Mouse (Mus musculus): ENCODE results near the gene Arl15. TPM values are rescaled to one million over a fixed set of nuclear protein-coding genes. Genes with fewer than 3 reads are reported as not detected.

Arl15 gene
- polyA plus RNA-seq, 1 experiment, result 0.19 TPM

DNA sequence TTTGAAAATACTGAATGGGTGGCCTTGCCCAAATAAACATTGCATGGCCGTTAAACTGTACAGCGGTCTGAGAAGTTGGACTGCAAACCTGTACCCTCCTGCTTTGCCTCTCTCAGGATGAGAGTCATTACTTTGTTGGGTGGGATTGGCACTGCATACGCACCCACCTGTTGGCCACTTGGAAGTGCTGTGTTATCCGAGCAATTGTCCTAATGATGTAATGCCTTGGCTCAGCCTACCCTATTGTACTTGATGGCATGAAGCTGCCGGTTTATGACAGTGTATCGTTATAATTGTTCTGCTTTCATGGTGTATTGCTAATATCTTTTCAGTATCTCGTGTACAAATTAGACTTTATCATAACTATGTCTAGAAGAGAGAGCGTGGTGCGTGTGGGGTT lies 103.6 kb downstream of the Arl15 start:
- no peak for TF ChIP-seq GATA1 (IDR thresholded peaks at IDR 0.05; ENCODE audit: borderline replicate concordance, low read length)
- TF ChIP-seq FLI1 (IDR thresholded peaks at IDR 0.05; ENCODE audit: low read length), result no peak
- Histone ChIP-seq H3K36me3 (replicated peaks; ENCODE audit: low read length) (peaks cover 8% of the 10 kb centered on the region), H3K9me3 (peaks cover 57% of the 10 kb centered on the region), H3K27me3 (replicated peaks) (no peaks in the 10 kb centered on the region), H3K4me1 (no peaks in the 10 kb centered on the region), H3K4me3 (replicated peaks) (peak overlapping the region; percentile 26)

DNA sequence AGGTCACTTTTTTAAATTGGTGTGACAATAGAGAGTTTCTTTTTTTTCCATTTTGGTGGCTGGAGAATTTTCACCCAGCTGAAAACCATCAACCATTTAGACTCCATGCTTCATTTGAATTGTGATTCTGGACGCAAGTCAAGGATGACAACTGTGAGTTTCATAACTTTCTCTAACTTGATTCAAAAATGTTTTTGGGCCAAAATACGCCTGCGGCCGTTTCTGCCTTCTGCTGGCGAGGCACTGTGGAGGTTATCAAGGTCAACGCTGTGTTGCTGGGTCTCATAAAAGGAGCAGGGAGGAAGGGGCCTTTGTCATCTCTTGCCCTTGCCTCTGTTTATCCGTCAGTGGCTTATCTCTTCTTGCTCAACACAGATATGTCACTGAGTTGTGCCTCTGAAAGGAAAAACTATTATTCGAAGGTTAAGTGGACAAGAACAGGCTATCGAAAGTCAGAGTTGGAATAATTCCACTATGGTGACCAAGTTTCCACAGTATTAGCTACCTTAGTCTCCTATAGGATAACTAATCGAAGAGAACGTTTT lies 106.8 kb downstream of the Arl15 start:
- H3K4me3 ChIP-seq (replicated peaks), result no peak overlapping the region
- H3K9me3 ChIP-seq, result peaks cover 48% of the 10 kb centered on the region
- no peaks in the 10 kb centered on the region for H3K27me3 ChIP-seq (replicated peaks)
- TF ChIP-seq FLI1 (IDR thresholded peaks at IDR 0.05; ENCODE audit: low read length), result no peak
- TF ChIP-seq GATA1 (IDR thresholded peaks at IDR 0.05; ENCODE audit: borderline replicate concordance, low read length), result no peak
- H3K36me3 ChIP-seq (replicated peaks; ENCODE audit: low read length), result peaks cover 16% of the 10 kb centered on the region
- no peaks in the 10 kb centered on the region for H3K4me1 ChIP-seq

DNA sequence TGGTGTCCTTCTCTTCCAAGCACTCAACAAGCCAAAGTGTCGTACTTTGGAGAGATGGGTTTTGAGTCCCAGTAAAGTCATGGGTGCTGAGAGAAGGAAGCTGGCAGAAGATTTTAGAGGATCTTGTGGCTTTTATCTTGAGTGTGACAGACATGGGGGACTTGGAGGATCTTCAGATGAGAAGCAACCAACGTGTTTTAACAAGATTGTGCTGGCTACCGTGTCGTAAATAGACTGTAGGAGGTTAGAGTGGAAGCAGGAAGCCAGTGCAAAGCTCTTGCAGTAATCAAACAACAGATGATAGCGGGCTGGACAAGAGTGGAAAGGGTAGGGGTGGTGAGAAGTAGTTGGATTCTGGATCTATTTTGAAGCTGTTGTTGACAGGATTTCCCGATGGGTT lies 109.0 kb downstream of the Arl15 start:
- H3K9me3 ChIP-seq, result peaks cover 38% of the 10 kb centered on the region

DNA sequence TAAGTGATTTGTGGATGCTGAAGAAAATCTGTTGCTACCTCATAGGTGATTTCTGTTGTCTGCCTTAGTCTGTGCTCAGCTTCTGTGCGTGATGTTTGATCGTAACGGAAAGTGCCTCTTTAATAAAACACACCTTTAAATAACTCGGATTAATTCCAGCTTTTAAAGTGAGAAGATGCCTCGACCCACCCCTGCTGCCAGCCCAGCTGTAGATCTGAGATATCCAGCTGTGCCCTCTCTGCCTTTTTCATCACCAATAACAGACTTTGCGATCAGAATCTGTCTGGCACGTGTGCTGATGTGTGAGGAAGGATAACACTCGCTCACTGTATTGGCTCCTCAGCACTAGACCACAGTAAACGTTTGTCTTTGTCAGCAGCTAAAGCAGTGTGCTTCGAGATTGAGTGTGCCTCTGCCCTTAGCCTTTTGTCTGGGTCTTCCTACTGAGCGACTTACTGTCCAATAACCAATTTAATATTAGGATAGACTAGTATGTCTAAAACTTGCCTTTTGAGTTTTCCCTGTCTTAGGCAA lies 117.7 kb downstream of the Arl15 start:
- no peaks in the 10 kb centered on the region for H3K4me1 ChIP-seq
- peaks cover 80% of the 10 kb centered on the region for H3K9me3 ChIP-seq
- TF ChIP-seq FLI1 (IDR thresholded peaks at IDR 0.05; ENCODE audit: low read length) (no peak), GATA1 (IDR thresholded peaks at IDR 0.05; ENCODE audit: borderline replicate concordance, low read length) (no peak)
- no peak overlapping the region for H3K4me3 ChIP-seq (replicated peaks)
- H3K36me3 ChIP-seq (replicated peaks; ENCODE audit: low read length), result peaks cover 52% of the 10 kb centered on the region
- no peaks in the 10 kb centered on the region for H3K27me3 ChIP-seq (replicated peaks)

More for the DNA sequence above, 109.0 kb downstream of the Arl15 start:
- Histone ChIP-seq H3K36me3 (replicated peaks; ENCODE audit: low read length) (peaks cover 16% of the 10 kb centered on the region), H3K27me3 (replicated peaks) (no peaks in the 10 kb centered on the region), H3K4me3 (replicated peaks) (no peak overlapping the region), H3K4me1 (no peaks in the 10 kb centered on the region)
- TF ChIP-seq FLI1 (IDR thresholded peaks at IDR 0.05; ENCODE audit: low read length) (no peak), GATA1 (IDR thresholded peaks at IDR 0.05; ENCODE audit: borderline replicate concordance, low read length) (no peak)

DNA sequence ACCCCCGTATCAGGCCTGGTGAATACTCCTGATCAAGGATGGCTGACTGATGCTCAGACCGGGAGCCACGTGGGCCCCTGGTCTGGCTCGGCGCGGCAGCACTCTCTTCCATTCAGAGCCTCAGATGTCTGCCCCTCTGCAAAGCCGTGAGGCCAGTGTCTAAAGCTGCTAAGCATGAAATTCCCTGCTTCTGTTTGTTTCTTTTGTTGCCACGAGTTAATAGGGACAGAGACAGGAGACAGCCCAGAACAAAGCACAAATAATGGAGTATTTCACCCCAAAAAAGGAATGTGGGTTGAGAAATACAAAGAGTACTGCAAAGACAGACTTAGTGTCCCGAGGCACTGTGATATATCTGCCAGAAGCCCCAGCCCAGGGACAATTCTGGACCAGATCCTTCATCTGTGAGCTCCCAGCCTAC lies 120.3 kb downstream of the Arl15 start:
- Histone ChIP-seq H3K4me3 (replicated peaks) (no peak overlapping the region), H3K27me3 (replicated peaks) (no peaks in the 10 kb centered on the region), H3K9me3 (peaks cover 88% of the 10 kb centered on the region), H3K4me1 (no peaks in the 10 kb centered on the region), H3K36me3 (replicated peaks; ENCODE audit: low read length) (peaks cover 52% of the 10 kb centered on the region)
- no peak for TF ChIP-seq GATA1 (IDR thresholded peaks at IDR 0.05; ENCODE audit: borderline replicate concordance, low read length)
- TF ChIP-seq FLI1 (IDR thresholded peaks at IDR 0.05; ENCODE audit: low read length), result no peak

DNA sequence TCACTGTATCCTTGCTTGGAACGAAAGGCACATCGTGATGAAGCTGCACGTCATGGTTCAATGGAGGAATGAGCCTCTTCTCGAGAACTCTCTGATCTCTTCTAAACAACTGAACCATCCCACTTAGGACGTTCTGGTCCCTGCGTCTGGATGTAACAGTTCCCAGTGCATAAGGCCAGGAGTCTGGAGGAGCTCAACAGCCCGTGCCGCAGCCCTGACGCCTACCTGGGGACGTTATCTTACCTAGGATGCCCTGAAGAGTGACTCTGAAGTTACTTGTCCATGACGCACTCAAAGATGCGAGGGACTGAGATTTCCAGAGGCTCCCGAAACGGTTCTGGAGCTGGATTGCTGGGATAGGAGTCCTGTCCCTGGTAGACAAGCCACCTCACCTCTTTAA lies 121.4 kb downstream of the Arl15 start:
- H3K36me3 ChIP-seq (replicated peaks; ENCODE audit: low read length), result peaks cover 53% of the 10 kb centered on the region
- H3K4me3 ChIP-seq (replicated peaks), result peak overlapping the region; percentile 24
- H3K9me3 ChIP-seq, result peaks cover 91% of the 10 kb centered on the region
- no peaks in the 10 kb centered on the region for H3K27me3 ChIP-seq (replicated peaks)
- TF ChIP-seq GATA1 (IDR thresholded peaks at IDR 0.05; ENCODE audit: borderline replicate concordance, low read length) (no peak), FLI1 (IDR thresholded peaks at IDR 0.05; ENCODE audit: low read length) (no peak)
- no peaks in the 10 kb centered on the region for H3K4me1 ChIP-seq

DNA sequence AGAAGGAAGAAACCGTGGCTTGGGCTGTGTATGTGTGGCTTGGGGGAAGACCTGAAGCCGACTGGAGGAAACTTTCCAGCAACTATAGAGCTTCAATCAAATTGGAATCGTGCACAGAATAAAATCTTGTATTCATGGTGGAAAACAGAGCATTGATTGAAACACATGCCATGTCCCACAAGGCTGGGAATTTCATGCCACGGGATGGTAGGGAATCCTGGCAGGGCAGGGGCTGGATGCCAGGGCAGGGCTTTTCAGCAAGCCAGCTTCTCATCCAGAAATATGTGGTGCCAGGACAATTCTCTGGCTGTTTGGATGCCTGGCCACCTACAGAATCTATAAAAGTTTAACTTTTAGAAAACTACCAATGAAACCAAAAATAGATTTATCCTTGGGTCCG lies 122.5 kb downstream of the Arl15 start:
- Histone ChIP-seq H3K9me3 (peaks cover 85% of the 10 kb centered on the region), H3K4me3 (replicated peaks) (no peak overlapping the region), H3K4me1 (no peaks in the 10 kb centered on the region), H3K36me3 (replicated peaks; ENCODE audit: low read length) (peaks cover 47% of the 10 kb centered on the region), H3K27me3 (replicated peaks) (no peaks in the 10 kb centered on the region)
- TF ChIP-seq FLI1 (IDR thresholded peaks at IDR 0.05; ENCODE audit: low read length) (no peak), GATA1 (IDR thresholded peaks at IDR 0.05; ENCODE audit: borderline replicate concordance, low read length) (no peak)

DNA sequence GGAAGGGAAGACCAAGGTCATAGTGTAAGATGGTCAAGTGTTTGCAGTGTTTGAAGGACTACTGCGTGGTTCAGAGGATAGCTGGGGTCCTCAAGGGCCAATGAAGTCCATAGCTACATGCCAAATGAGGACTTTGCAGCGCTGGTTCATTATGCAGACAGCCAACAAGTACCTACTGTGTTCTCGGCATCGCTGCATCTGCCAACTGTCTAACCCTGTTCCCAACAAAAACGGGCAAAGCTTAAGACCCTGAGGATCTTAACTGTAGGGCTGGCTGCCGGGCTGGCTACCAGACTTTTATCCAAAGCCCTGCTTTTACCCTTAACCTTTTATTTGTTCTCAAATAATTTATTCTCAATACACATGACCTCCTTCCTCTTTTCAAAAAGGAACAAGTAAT lies 123.1 kb downstream of the Arl15 start:
- no peak for TF ChIP-seq FLI1 (IDR thresholded peaks at IDR 0.05; ENCODE audit: low read length)
- TF ChIP-seq GATA1 (IDR thresholded peaks at IDR 0.05; ENCODE audit: borderline replicate concordance, low read length), result no peak
- no peaks in the 10 kb centered on the region for H3K27me3 ChIP-seq (replicated peaks)
- peaks cover 49% of the 10 kb centered on the region for H3K36me3 ChIP-seq (replicated peaks; ENCODE audit: low read length)
- H3K4me3 ChIP-seq (replicated peaks), result peak overlapping the region; percentile 50
- peaks cover 86% of the 10 kb centered on the region for H3K9me3 ChIP-seq
- no peaks in the 10 kb centered on the region for H3K4me1 ChIP-seq

DNA sequence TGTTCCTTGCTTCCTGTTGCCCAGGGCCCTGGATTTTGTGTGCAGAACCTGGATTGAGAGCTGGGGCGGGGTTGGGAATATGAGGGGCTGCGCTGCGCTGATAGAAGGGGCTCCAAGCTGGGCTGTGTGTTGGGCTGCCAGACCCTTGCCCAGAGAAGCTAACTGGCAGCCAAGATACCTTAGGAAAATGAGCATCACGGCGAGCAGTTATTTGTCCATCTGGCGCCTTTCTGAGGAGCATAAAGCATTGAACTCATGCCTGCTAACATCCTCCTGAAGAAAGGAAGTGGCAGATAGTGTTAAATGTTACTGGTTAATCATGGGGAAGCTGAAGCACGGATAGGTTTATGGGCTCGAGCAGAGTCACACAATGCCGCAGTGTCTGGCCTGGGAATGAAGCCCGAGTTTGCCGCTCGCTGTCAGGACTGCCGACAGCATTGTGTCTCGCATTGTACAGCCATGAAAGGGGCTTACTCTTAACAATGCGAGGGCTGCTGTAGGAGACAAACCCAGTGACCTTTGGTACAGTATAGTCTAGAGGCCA lies 123.6 kb downstream of the Arl15 start:
- no peaks in the 10 kb centered on the region for H3K4me1 ChIP-seq
- no peak for TF ChIP-seq FLI1 (IDR thresholded peaks at IDR 0.05; ENCODE audit: low read length)
- TF ChIP-seq GATA1 (IDR thresholded peaks at IDR 0.05; ENCODE audit: borderline replicate concordance, low read length), result no peak
- peaks cover 50% of the 10 kb centered on the region for H3K36me3 ChIP-seq (replicated peaks; ENCODE audit: low read length)
- peak overlapping the region; percentile 23 for H3K4me3 ChIP-seq (replicated peaks)
- peaks cover 84% of the 10 kb centered on the region for H3K9me3 ChIP-seq
- no peaks in the 10 kb centered on the region for H3K27me3 ChIP-seq (replicated peaks)

DNA sequence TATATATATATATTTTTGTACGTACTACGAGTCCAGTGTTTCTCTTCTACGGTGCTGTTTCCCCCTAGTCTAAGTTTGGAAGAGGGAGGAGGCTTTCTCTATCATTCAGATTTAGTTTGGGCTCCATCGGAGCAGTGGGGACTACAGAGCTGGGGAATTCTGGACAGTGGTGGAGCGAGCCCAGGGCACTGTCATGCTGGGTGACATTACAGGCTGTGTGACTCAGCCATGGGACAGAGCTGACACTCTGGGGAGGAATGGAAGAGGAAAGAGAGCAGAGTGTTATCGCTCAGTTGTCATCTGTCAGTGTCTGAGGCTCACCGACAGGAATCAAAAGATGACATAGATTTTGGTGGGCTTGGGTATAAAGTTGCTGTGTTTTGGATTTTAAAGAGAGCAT lies 124.4 kb downstream of the Arl15 start:
- TF ChIP-seq FLI1 (IDR thresholded peaks at IDR 0.05; ENCODE audit: low read length) (no peak), GATA1 (IDR thresholded peaks at IDR 0.05; ENCODE audit: borderline replicate concordance, low read length) (no peak)
- no peaks in the 10 kb centered on the region for H3K4me1 ChIP-seq
- H3K36me3 ChIP-seq (replicated peaks; ENCODE audit: low read length), result peaks cover 54% of the 10 kb centered on the region
- H3K4me3 ChIP-seq (replicated peaks), result no peak overlapping the region
- H3K9me3 ChIP-seq, result peaks cover 83% of the 10 kb centered on the region
- H3K27me3 ChIP-seq (replicated peaks), result no peaks in the 10 kb centered on the region
